Mouse (Mus musculus): ENCODE results near the gene Ranbp3l.

- TF ChIP-seq POLR2A (IDR thresholded peaks at IDR 0.05; ENCODE audit: borderline replicate concordance, extremely low read depth, insufficient read depth, insufficient read length, poor library complexity, severe bottlenecking) = no peak
- no peak for TF ChIP-seq CTCF (IDR thresholded peaks at IDR 0.05; ENCODE audit: borderline replicate concordance, extremely low read depth, insufficient read depth, insufficient read length)
These were observed 105.4 kb downstream of the Ranbp3l start for GRCm38 (mm10) chr15:9073067-9073608.

Measured in brain, embryonic 14.5 days (tissue).